Mouse (Mus musculus) midbrain, embryonic 12.5 days (tissue): ENCODE data around the gene Fkbp6. TPM values are rescaled to one million over a fixed set of nuclear protein-coding genes. Genes with fewer than 3 reads are reported as not detected.

Experiments used
- ATAC-seq: fragments of 200-750 bp; cut with Nextera tagmentation; 2 replicates; pipeline ENCODE4 v1.8.0; 2017; ENCODE audit warnings: low read depth, moderate TSS enrichment, moderate library complexity; ENCODE audit not compliant: low FRiP score
- H3K27ac ChIP-seq: fragments of 300-500 bp; sonication (generic); replicated peaks from 2 replicates; pipeline ENCODE4 v1.5.1; 2016; ENCODE audit warnings: mild to moderate bottlenecking
- H3K27me3 ChIP-seq: fragments of 300-500 bp; sonication (generic); 2 replicates; pipeline ENCODE4 v1.6.1; 2016; ENCODE audit warnings: mild to moderate bottlenecking
- H3K36me3 ChIP-seq: fragments of 300-500 bp; sonication (generic); 2 replicates; pipeline ENCODE4 v1.6.1; 2016
- H3K4me1 ChIP-seq: fragments of 300-500 bp; sonication (generic); 2 replicates; pipeline ENCODE4 v1.6.1; 2016
- H3K4me2 ChIP-seq: fragments of 300-500 bp; sonication (generic); replicated peaks from 2 replicates; pipeline ENCODE4 v1.6.1; 2016; ENCODE audit warnings: mild to moderate bottlenecking, moderate library complexity
- H3K4me3 ChIP-seq: fragments of 300-500 bp; sonication (generic); 2 replicates; pipeline ENCODE4 v1.5.1; 2016; ENCODE audit warnings: mild to moderate bottlenecking
- H3K9ac ChIP-seq: fragments of 300-500 bp; sonication (generic); replicated peaks from 2 replicates; pipeline ENCODE4 v1.6.1; 2016; ENCODE audit warnings: mild to moderate bottlenecking, moderate library complexity
- H3K9me3 ChIP-seq: fragments of 300-500 bp; sonication (generic); 2 replicates; pipeline ENCODE4 v1.6.1; 2016; ENCODE audit warnings: mild to moderate bottlenecking
- WGBS: fragments of 180-500 bp; shearing (Covaris S2); methylation state at CpG from one replicate; pipeline ENCODE4 v1.1.7; 2016; 5-methylcytosine and 5-hydroxymethylcytosine counted together
- microRNA-seq: library from miRNA; unstranded; fragments of <30 nt; microRNA quantifications from one replicate; pipeline ENCODE4, GENCODE M21; 2017
- polyA plus RNA-seq: library from polyadenylated mRNA; unstranded; fragments of >200 nt; fragmentation: Nextera tagmentation; extraction: Ambion mirVana; gene quantifications from 2 replicates; pipeline ENCODE4 v1.2.1, GENCODE M21; 2016

The Fkbp6 gene
- polyA plus RNA-seq, 1 experiment from 2014 or later: not detected

DNA sequence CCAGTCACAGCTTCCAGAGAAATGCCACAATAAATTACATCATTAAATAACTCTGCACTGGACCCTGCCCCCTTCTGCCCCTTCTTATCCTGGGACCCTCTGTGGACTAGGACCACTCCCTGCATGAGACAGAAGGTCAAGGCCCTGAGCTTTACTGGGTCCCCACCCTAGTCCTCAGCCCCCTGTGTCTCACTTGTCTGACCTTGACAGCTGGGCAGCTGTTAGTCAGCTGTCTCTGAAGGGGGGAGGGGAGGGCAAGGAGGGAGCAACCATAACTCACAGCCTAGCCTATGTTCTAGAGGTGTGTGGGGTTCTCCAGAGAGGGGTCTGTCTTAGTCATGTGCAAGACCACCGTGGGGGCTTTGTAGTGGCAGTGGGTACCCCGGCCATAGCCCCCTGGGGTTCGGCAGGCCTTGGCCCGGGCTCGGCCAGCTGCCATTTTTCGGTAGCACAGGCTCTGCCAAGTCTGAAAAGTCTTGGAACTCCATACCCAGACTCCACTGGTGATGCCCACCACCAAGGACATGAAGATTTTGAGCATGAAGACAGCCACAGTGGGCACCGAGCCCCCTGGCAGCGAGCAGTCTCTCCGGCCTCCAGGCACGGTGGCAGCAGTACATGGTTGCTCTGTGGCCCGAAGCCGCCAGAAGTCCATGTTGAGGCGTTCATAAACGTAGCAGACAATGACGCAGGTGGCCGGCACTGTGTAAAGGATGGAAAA lies 100.7 kb downstream of the Fkbp6 start:
- H3K4me2 ChIP-seq: peak overlapping the region; percentile 94
- peak overlapping the region; percentile 63 for H3K4me3 ChIP-seq
- H3K27ac ChIP-seq: no peak overlapping the region
- peaks cover 25% of the 10 kb centered on the region for H3K36me3 ChIP-seq
- no peak for ATAC-seq
- H3K9me3 ChIP-seq: no peaks in the 10 kb centered on the region
- WGBS: 82% methylated on average over 16 of the region's 16 CpGs
- H3K9ac ChIP-seq: peak overlapping the region; percentile 37
- H3K4me1 ChIP-seq: peaks cover 62% of the 10 kb centered on the region
- peaks cover 20% of the 10 kb centered on the region for H3K27me3 ChIP-seq

DNA sequence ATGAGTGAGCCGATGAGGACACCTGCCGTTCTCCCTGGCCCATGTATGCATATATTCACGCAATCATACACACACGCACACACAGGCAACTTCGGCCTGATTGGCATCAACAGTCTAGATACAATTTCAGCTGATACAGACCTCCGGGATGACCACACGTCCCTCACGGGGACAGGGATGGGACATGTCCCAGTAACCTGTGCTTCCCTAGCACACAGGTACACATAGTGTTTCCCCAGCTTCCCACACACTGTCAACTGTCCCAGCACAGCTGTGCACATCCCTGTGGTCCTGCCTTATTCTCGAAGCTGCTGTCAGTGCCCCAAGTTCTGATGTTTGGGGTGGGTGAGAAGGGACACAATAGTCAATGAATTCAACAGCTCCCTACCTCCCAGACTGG lies 102.5 kb downstream of the Fkbp6 start:
- Histone ChIP-seq H3K36me3 (peaks cover 42% of the 10 kb centered on the region), H3K4me3 (no peak overlapping the region), H3K9me3 (no peaks in the 10 kb centered on the region), H3K4me2 (peak overlapping the region; percentile 94), H3K27ac (no peak overlapping the region), H3K4me1 (peaks cover 46% of the 10 kb centered on the region), H3K9ac (0 out of 2 replicates have a peak overlapping the region, but pooled peaks have one; percentile 16), H3K27me3 (peaks cover 20% of the 10 kb centered on the region)
- WGBS: 75% methylated on average over 9 of the region's 9 CpGs
- no peak for ATAC-seq

DNA sequence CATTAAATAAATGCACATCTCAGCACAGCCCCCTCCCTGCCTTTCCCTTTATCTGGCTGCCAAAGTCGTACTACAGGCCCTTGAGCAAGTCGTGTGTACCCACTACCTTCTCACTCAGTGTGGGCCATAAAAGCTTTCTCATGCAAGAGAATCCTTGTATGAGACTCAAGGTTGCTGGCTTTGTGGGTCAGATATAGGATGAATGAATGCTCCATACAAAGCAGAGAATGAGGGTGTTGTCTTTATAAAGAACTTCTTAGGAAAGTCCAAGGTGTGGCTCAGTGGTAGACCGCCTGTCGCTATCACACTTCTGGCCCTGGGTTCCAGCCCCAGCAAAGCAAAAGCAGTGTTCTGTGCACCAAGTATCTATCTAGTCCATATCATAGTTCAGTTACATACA lies 103.3 kb downstream of the Fkbp6 start:
- peaks cover 50% of the 10 kb centered on the region for H3K36me3 ChIP-seq
- H3K4me1 ChIP-seq: peaks cover 46% of the 10 kb centered on the region
- H3K9ac ChIP-seq: no peak overlapping the region
- no peaks in the 10 kb centered on the region for H3K9me3 ChIP-seq
- H3K27ac ChIP-seq: no peak overlapping the region
- H3K4me3 ChIP-seq: no peak overlapping the region
- no peak for ATAC-seq
- 56% methylated on average over 4 of the region's 4 CpGs for WGBS
- H3K27me3 ChIP-seq: peaks cover 20% of the 10 kb centered on the region
- no peak overlapping the region for H3K4me2 ChIP-seq

DNA sequence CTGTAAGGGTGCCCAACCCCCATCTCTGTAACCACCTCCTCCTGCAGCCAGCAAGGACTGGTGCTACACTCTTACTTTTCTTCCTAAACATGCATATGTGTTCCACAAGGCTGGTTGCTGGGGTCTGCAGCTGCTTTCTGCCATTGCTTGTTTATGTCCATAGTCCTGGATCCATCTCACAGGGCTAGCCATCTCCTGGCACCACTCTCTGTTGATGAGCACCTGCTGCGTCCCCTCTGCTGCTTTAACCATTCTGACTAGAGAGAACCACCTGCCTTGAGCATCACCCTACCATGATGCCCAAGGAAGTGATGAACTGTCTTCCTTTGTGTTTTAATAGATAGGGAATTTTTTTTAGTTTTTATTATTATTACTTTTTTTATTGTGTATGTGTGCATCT lies 106.7 kb downstream of the Fkbp6 start:
- no peak overlapping the region for H3K4me2 ChIP-seq
- no peaks in the 10 kb centered on the region for H3K9me3 ChIP-seq
- peaks cover 18% of the 10 kb centered on the region for H3K4me1 ChIP-seq
- no peak overlapping the region for H3K4me3 ChIP-seq
- ATAC-seq: no peak
- H3K36me3 ChIP-seq: peaks cover 84% of the 10 kb centered on the region
- 100% methylated on average over 1 of the region's 1 CpGs for WGBS
- H3K9ac ChIP-seq: no peak overlapping the region
- no peak overlapping the region for H3K27ac ChIP-seq
- H3K27me3 ChIP-seq: no peaks in the 10 kb centered on the region

DNA sequence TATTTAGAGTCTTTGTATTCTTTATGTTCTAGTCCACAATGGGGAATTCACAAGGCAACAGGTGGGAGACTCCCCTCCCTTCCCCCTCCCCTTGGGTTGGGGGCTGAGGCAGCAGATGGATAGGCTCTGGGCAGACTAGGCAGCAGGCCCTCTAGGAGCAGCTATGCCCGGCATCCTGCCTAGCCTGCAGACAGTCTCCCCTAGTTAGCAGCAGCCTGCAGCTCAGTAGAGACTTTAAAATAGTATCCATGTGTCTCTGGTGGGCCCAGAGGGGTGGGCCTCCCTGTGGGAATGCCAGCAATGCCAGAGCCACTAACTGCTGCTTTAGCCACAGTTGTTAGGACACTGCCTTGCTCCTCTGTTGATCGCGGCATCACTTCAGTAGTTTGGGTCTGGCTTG lies 107.2 kb downstream of the Fkbp6 start:
- 89% methylated on average over 3 of the region's 3 CpGs for WGBS
- Histone ChIP-seq H3K36me3 (peaks cover 90% of the 10 kb centered on the region), H3K4me1 (peaks cover 15% of the 10 kb centered on the region), H3K9ac (no peak overlapping the region), H3K4me2 (no peak overlapping the region), H3K9me3 (no peaks in the 10 kb centered on the region), H3K4me3 (no peak overlapping the region), H3K27me3 (no peaks in the 10 kb centered on the region), H3K27ac (no peak overlapping the region)
- ATAC-seq: no peak

DNA sequence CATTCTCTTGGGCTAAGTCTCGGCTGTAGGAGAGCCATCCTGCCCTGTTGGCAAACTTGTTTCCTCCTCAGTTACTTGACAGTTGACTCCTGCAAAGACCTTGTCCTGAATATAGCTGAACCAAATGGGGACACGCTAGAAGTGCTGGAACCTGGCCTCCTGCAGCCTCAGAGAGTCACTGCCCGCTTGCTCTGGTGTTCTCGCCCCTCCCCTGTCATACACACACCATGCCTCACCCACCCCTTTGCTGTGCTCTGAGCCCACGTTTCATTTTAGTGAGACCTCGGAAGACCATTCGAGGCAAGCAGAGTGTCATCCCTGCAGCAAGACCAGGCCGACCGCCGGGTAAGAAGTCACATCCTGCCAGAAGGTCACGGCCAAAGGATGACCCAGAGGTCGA lies 107.7 kb downstream of the Fkbp6 start:
- ATAC-seq: no peak
- Histone ChIP-seq H3K9me3 (no peaks in the 10 kb centered on the region), H3K36me3 (peaks cover 94% of the 10 kb centered on the region), H3K4me3 (no peak overlapping the region), H3K9ac (no peak overlapping the region), H3K27me3 (no peaks in the 10 kb centered on the region), H3K4me1 (peaks cover 10% of the 10 kb centered on the region; the same call in 1 of the 2 replicates), H3K4me2 (no peak overlapping the region), H3K27ac (no peak overlapping the region)
- WGBS: 85% methylated on average over 12 of the region's 12 CpGs

Small RNAs within 50 kb of the gene (microRNA-seq; reads per million reads assigned to microRNA genes)
- 1.9 reads per million for gene Mir7033

Other genes starting within 250 kb of the Fkbp6 start
- 26.3 and 26.5 TPM in 2 replicates for gene Tbl2, start 200.4 kb downstream of the Fkbp6 start, polyA plus RNA-seq
- gene Bcl7b, start 181.8 kb downstream of the Fkbp6 start, polyA plus RNA-seq: 46.8 and 49.6 TPM in 2 replicates
- gene Baz1b, start 162.8 kb downstream of the Fkbp6 start, polyA plus RNA-seq: 68.1 and 70.4 TPM in 2 replicates
- gene Fzd9, start 98.8 kb downstream of the Fkbp6 start, polyA plus RNA-seq: 12.2 and 14.6 TPM in 2 replicates
- not detected in 2 replicates for gene Trim50, start 3.3 kb upstream of the Fkbp6 start, polyA plus RNA-seq
- 35.3 and 36.9 TPM in 2 replicates for gene Nsun5, start 19.9 kb upstream of the Fkbp6 start, polyA plus RNA-seq
- 20.9 and 24.9 TPM in 2 replicates for gene Pom121, start 44.5 kb upstream of the Fkbp6 start, polyA plus RNA-seq
- gene Hip1, start 195.1 kb upstream of the Fkbp6 start, polyA plus RNA-seq: 68.4 and 69.7 TPM in 2 replicates
- gene Ccl26, start 213.5 kb upstream of the Fkbp6 start, polyA plus RNA-seq: not detected in 2 replicates
- gene Ccl24, start 223.0 kb upstream of the Fkbp6 start, polyA plus RNA-seq: 4.7 and 4.8 TPM in 2 replicates